Mouse (Mus musculus) stomach, postnatal 0 days (tissue): ENCODE measurements around the gene Plekha6. TPM values are rescaled to one million over a fixed set of nuclear protein-coding genes. Genes with fewer than 3 reads are reported as not detected.

Source experiments
- ATAC-seq: fragments of 200-750 bp; cut with Nextera tagmentation; 2 replicates; pipeline ENCODE4 v1.8.0; 2017; ENCODE audit not compliant: low FRiP score, low TSS enrichment
- DNase-seq: peaks from one replicate; pipeline ENCODE4 v3.0.0-alpha.2; 2016; ENCODE audit warnings: low spot score
- H3K27ac ChIP-seq: fragments of 300-500 bp; sonication (generic); replicated peaks from 2 replicates; pipeline ENCODE4 v1.5.1; 2014; ENCODE audit warnings: mild to moderate bottlenecking, control low read depth
- H3K27me3 ChIP-seq: fragments of 300-500 bp; sonication (generic); 2 replicates; pipeline ENCODE4 v1.6.1; 2014; ENCODE audit warnings: low read length; ENCODE audit not compliant: control insufficient read depth, insufficient read depth
- H3K36me3 ChIP-seq: fragments of 300-500 bp; sonication (generic); 2 replicates; pipeline ENCODE4 v1.6.1; 2014; ENCODE audit warnings: low read length, mixed read lengths; ENCODE audit not compliant: control insufficient read depth, insufficient read depth
- H3K4me1 ChIP-seq: fragments of 300-500 bp; sonication (generic); replicated peaks from 2 replicates; pipeline ENCODE4 v1.6.1; 2014; ENCODE audit warnings: antibody characterized with exemption; ENCODE audit not compliant: control insufficient read depth, insufficient read depth
- H3K4me2 ChIP-seq: fragments of 300-500 bp; sonication (generic); replicated peaks from 2 replicates; pipeline ENCODE4 v1.6.1; 2014; ENCODE audit warnings: low read depth, mild to moderate bottlenecking, control low read depth, moderate library complexity
- H3K4me3 ChIP-seq: fragments of 300-500 bp; sonication (generic); 2 replicates; pipeline ENCODE4 v1.5.1; 2014; ENCODE audit warnings: low read depth, low read length, control low read depth
- H3K9ac ChIP-seq: fragments of 300-500 bp; sonication (generic); 2 replicates; pipeline ENCODE4 v1.6.1; 2014; ENCODE audit warnings: mild to moderate bottlenecking, low read length, control low read depth, mixed read lengths
- H3K9me3 ChIP-seq: fragments of 300-500 bp; sonication (generic); 2 replicates; pipeline ENCODE4 v1.6.1; 2016; ENCODE audit warnings: low read length; ENCODE audit not compliant: control insufficient read depth
- CTCF ChIP-seq: IDR thresholded peaks from 2 replicates; pipeline ENCODE4 v1.5.1; 2016; ENCODE audit warnings: antibody characterized with exemption, low read depth, mild to moderate bottlenecking, moderate library complexity
- EP300 ChIP-seq: optimal IDR thresholded peaks from 2 replicates; pipeline ENCODE3; 2016; ENCODE audit warnings: antibody characterized with exemption
- WGBS: fragments of 180-500 bp; shearing (Covaris S2); extraction: QIAGEN DNeasy Blood & Tissue Kit; methylation state at CpG from one replicate; pipeline ENCODE4 v1.1.7; 2014; 5-methylcytosine and 5-hydroxymethylcytosine counted together
- polyA plus RNA-seq: library from polyadenylated mRNA; unstranded; fragments of >200 nt; fragmentation: Nextera tagmentation; extraction: Ambion mirVana; gene quantifications from 2 replicates; pipeline ENCODE4 v1.2.1, GENCODE M21; 2015

The Plekha6 gene
- polyA plus RNA-seq, 1 experiment from 2014 or later: 11.1 TPM

- H3K27me3 ChIP-seq: peaks cover 3% of the 10 kb centered on the region; the same call in 1 of the 2 replicates
- H3K9ac ChIP-seq: no peak overlapping the region
- H3K9me3 ChIP-seq: no peaks in the 10 kb centered on the region
- no peak overlapping the region for H3K4me3 ChIP-seq
- no peaks in the 10 kb centered on the region for H3K4me1 ChIP-seq
- no peak for ATAC-seq
- no peak for TF ChIP-seq CTCF
- no peak for TF ChIP-seq EP300
- H3K36me3 ChIP-seq: no peaks in the 10 kb centered on the region
- no peak overlapping the region for H3K27ac ChIP-seq
- no peak for DNase-seq
- H3K4me2 ChIP-seq: no peak overlapping the region
- 73% methylated on average over 6 of the region's 6 CpGs for WGBS
Observed at GRCm38 (mm10) chr1:133328299-133328795, 164.3 kb downstream of the Plekha6 start.

- peak; percentile 47 for DNase-seq
- H3K27ac ChIP-seq: no peak overlapping the region
- ATAC-seq: no peak
- H3K4me1 ChIP-seq: no peaks in the 10 kb centered on the region
- peak overlapping the region; percentile 46 for H3K4me2 ChIP-seq
- no peaks in the 10 kb centered on the region for H3K36me3 ChIP-seq
- H3K9ac ChIP-seq: 0 out of 2 replicates have a peak overlapping the region, but pooled peaks have one; percentile 23
- peak overlapping the region; percentile 28 for H3K4me3 ChIP-seq
- H3K9me3 ChIP-seq: no peaks in the 10 kb centered on the region
- no peak for TF ChIP-seq CTCF
- TF ChIP-seq EP300: no peak
- WGBS: 8% methylated on average over 25 of the region's 34 CpGs
- peaks cover 3% of the 10 kb centered on the region; the same call in 1 of the 2 replicates for H3K27me3 ChIP-seq
Observed at GRCm38 (mm10) chr1:133328896-133329637, 165.1 kb downstream of the Plekha6 start.

GRCm38 (mm10) chr1:133329638-133329964 is 165.6 kb downstream of the Plekha6 start:
- H3K4me1 ChIP-seq: no peaks in the 10 kb centered on the region
- peak overlapping the region; percentile 28 for H3K4me3 ChIP-seq
- no peak overlapping the region for H3K27ac ChIP-seq
- H3K9me3 ChIP-seq: no peaks in the 10 kb centered on the region
- no peaks in the 10 kb centered on the region for H3K36me3 ChIP-seq
- 0 out of 2 replicates have a peak overlapping the region, but pooled peaks have one; percentile 23 for H3K9ac ChIP-seq
- TF ChIP-seq CTCF: no peak
- TF ChIP-seq EP300: no peak
- peak overlapping the region; percentile 46 for H3K4me2 ChIP-seq
- DNase-seq: no peak
- 35% methylated on average over 7 of the region's 7 CpGs for WGBS
- ATAC-seq: no peak
- peaks cover 3% of the 10 kb centered on the region; the same call in 1 of the 2 replicates for H3K27me3 ChIP-seq

- Histone ChIP-seq H3K36me3 (no peaks in the 10 kb centered on the region), H3K4me2 (no peak overlapping the region), H3K9me3 (no peaks in the 10 kb centered on the region), H3K9ac (no peak overlapping the region), H3K4me1 (no peaks in the 10 kb centered on the region), H3K27me3 (peaks cover 3% of the 10 kb centered on the region; the same call in 1 of the 2 replicates), H3K4me3 (no peak overlapping the region), H3K27ac (no peak overlapping the region)
- TF ChIP-seq CTCF (no peak), EP300 (no peak)
- 74% methylated on average over 3 of the region's 3 CpGs for WGBS
- ATAC-seq (no peak), DNase-seq (no peak)
Observed at GRCm38 (mm10) chr1:133331142-133331541, 167.1 kb downstream of the Plekha6 start.

GRCm38 (mm10) chr1:133332656-133333430 is 168.8 kb downstream of the Plekha6 start:
- Histone ChIP-seq H3K36me3 (no peaks in the 10 kb centered on the region), H3K9me3 (no peaks in the 10 kb centered on the region), H3K4me2 (no peak overlapping the region), H3K27me3 (peaks cover 3% of the 10 kb centered on the region; the same call in 1 of the 2 replicates), H3K27ac (no peak overlapping the region), H3K9ac (no peak overlapping the region), H3K4me3 (no peak overlapping the region), H3K4me1 (no peaks in the 10 kb centered on the region)
- no peak for DNase-seq
- no peak for ATAC-seq
- 85% methylated on average over 11 of the region's 11 CpGs for WGBS
- TF ChIP-seq EP300 (no peak), CTCF (no peak)
